ENCODE assay signal across 1 mouse cellular context in genomic region chr3:88684980-88685941, GRCm38 (mm10).
TF ChIP-seq lines count a peak whose summit lies in the region.

Gene Khdc4, plus strand, starts transcription at chr3:88685803.

TF ChIP-seq in MEL, 35 proteins besides CTCF, POLR2A, EP300 and RAD21 (continued from another document):
- TF ChIP-seq POLR2AphosphoS5 (IDR thresholded peaks at IDR 0.05; ENCODE audit: borderline replicate concordance, low read depth, low read length) (0 out of 2 replicates have a peak, but pooled peaks have one; percentile 25), TAL1 (IDR thresholded peaks at IDR 0.05; ENCODE audit: low read length) (no peak), MYB (IDR thresholded peaks at IDR 0.05; ENCODE audit: low read depth, low read length) (no peak; the same call in 1 of the 2 replicates), UBTF (IDR thresholded peaks at IDR 0.05; ENCODE audit: borderline replicate concordance, insufficient read depth, low read depth, low read length) (0 out of 2 replicates have a peak, but pooled peaks have one; percentile 29), GABPA (IDR thresholded peaks at IDR 0.05; ENCODE audit: low read depth, low read length) (no peak)
